Mouse (Mus musculus) neural tube, embryonic 10.5 days (tissue): Measurements from ENCODE around the gene Tex13c2.

Experiments used
- DNase-seq: peaks from one replicate; pipeline ENCODE4 v3.0.0-alpha.2; 2017; ENCODE audit warnings: low spot score; ENCODE audit errors: extremely low spot score

Tex13c2 gene

GRCm38 (mm10) chrX:42489446-42489845 is at the start of gene Tex13c2:
Gene Tex13c2, plus strand, starts transcription at chrX:42489691.
- DNase-seq, result no peak

- no peak for DNase-seq
Observed at GRCm38 (mm10) chrX:42450305-42450704, 39.2 kb upstream of the Tex13c2 start.

- no peak for DNase-seq
Observed at GRCm38 (mm10) chrX:42453001-42453400, 36.5 kb upstream of the Tex13c2 start.

GRCm38 (mm10) chrX:42454533-42454932 is 35.0 kb upstream of the Tex13c2 start:
- DNase-seq, result no peak

DNA sequence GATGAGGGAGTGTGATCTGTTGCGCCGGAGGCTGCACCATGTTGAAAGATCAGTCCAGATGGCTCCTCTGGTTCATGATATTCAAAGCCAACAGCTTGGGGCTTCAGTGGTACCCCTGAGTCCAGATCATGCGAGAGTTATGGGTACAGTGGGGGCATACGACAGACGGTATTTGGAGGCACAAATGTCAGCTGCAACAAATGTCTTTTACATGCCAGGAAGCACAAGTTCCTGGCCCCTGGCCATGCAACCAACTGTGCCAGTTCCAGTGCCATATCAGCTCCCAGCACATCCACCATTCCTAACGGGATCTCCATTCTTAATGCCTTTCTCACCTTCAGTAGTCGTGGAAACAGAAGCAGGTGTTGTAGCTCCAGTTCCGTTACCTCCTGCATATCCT is 845 bp downstream of the Tex13c2 start:
- no peak for DNase-seq

- no peak for DNase-seq
Observed at GRCm38 (mm10) chrX:42500538-42500937, 11.0 kb downstream of the Tex13c2 start.

- no peak for DNase-seq
Observed at GRCm38 (mm10) chrX:42502291-42503043, 13.0 kb downstream of the Tex13c2 start, which contains the start of gene Sh2d1a. Gene Sh2d1a, plus strand, starts transcription at chrX:42502453.

- DNase-seq, result no peak
Observed at GRCm38 (mm10) chrX:42511105-42511504, 21.6 kb downstream of the Tex13c2 start.

- DNase-seq, result no peak
Observed at GRCm38 (mm10) chrX:42512567-42512966, 23.1 kb downstream of the Tex13c2 start.

GRCm38 (mm10) chrX:42522868-42523267 is 33.4 kb downstream of the Tex13c2 start:
- DNase-seq, result no peak

DNA sequence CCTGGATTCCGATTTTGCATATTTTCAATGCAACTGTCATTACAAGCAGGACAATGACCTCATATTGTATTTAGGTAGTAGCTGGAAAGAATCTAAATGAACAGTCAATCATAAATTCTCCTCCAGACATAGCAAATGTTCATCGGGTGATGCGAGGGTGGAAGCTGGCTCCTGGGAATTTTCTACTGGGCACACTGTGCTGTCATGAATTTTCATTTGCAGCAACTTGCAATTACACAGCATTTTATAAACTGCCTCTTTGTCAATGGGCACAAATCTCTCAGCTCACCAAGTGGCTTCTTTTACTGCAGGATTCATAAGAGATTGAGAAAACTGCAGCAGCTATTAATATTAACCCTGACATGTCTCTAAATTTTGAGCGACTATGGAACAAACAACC is 41.2 kb downstream of the Tex13c2 start:
- DNase-seq, result no peak

GRCm38 (mm10) chrX:42540030-42540755 is 50.7 kb downstream of the Tex13c2 start:
- DNase-seq, result no peak

DNA sequence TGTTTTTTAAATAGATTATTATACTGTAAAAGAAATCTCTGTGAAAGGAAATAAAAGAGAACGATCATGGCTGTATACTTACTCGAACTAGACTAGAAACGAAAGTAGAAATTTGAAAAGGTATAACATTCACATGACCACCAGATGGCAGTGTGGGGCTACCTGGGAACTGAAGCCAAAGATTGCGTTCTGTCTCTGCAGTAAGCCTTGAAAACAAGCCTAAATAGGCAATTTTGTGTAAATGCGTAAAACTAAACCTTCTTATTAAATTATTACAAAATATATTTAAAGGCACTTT is 51.2 kb downstream of the Tex13c2 start:
- peak; percentile 22 for DNase-seq
